Mouse (Mus musculus) frontal cortex, postnatal 14 days (tissue): ENCODE measurements around the gene Pacs1.
A peak's percentile ranks its signal among the peaks of the same experiment; 100 is the strongest.
"Not testable (repeated sequence)": the region's sequence is repeated elsewhere in the genome, so short reads cannot be mapped to it uniquely, and the experiment has no call there.

Source experiments
- DNase-seq, 2 experiments: peaks; one replicate each; pipeline ENCODE4 v3.0.0; 2022; ENCODE audit warnings: low spot score in 2 of 2

Gene Pacs1

GRCm38 (mm10) chr19:5097521-5098362 lies 175.2 kb downstream of the Pacs1 start:
- DNase-seq, result no peak

GRCm38 (mm10) chr19:5095887-5096474 lies 176.9 kb downstream of the Pacs1 start:
- peak in 1 of 2 experiments; percentile 29 for DNase-seq

GRCm38 (mm10) chr19:5094746-5095417 lies 178.0 kb downstream of the Pacs1 start:
- no peak for DNase-seq

GRCm38 (mm10) chr19:5094243-5094632 lies 178.7 kb downstream of the Pacs1 start:
- peak; percentile 94 to 98 for DNase-seq

DNA sequence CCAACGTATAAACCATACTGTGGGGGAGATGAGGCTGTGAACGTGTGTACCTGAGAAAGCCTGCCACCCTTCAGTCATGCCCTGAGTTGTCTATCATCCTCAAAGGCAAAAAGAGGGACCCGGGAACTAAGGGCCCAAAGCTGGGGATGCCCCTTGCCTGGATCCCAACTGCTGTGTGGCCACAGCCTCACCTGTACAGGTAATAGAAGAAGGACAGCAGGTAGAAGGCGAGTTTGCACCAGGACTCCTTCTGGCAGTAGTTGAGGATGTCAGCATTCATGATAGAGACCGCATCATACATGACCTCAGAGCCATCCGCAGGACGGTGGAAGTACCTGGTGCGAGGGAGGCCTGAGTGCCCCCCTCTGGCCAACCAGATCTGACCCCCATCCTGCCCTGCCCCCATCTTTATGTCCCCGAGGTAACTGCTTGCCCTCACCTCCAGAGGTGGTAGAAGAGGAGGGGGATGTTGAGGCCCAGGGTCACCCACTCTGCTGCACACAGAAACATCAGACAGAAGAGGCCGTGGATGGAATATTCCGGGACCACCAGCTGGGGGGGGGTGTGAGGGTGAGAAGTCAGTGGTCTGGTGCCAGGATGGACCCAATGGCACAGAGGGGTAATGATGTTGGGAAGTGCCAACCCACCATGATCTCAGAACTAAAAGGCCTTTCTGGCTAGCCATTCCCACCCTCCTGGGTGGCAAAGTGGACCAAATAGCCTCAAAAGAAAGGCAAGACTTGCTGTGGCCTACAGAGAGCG lies 179.3 kb downstream of the Pacs1 start:
- DNase-seq, result no peak

- no peak for DNase-seq
Observed at GRCm38 (mm10) chr19:5092083-5092482, 180.8 kb downstream of the Pacs1 start.

GRCm38 (mm10) chr19:5089324-5089723 lies 183.6 kb downstream of the Pacs1 start:
- no peak for DNase-seq

DNA sequence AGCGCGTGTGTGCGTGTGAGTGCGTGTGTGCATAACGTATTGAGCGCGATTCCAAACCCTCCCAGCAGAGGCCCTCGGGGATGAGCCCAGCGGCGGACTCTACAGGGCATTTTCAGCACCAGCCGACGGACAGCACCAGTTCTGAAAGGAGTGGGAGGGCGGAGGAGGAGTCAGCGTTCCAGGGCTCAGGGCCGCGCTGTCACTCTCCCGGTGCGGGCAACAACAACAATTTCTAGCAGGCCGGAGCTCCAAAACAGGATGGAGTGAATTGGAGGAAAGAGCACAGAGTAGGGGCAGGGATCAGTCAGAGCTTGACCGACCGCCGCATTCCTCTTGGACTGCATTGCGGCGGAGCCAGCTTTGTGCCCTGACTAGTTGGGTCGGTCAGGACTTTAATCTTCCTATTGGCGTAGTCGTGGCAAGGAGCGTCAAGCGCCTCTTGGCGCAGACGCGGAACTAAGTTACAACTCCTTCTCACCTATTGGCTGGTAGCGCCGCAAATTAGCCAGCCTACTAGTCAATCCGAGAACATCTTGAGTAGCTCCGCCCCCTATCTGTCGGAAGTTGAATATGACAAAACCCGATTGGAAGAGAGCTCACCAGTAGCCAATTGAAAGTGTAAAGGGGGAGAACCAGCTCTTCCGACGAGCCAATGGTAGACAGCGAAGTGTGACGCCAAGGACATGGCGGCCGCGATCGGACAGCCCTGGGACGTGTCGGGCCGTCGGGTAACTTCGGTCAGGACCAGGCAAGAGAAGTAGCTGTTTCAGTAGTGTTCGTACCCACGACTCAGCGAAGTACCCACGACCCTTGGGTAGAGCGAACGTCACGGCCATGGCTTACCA lies 184.8 kb downstream of the Pacs1 start, which contains the start of gene Yif1a:
Yif1a (plus strand) TSS at position 655 of the 845 bp plus-strand sequence.
- peak; percentile 92 to 96 for DNase-seq

DNA sequence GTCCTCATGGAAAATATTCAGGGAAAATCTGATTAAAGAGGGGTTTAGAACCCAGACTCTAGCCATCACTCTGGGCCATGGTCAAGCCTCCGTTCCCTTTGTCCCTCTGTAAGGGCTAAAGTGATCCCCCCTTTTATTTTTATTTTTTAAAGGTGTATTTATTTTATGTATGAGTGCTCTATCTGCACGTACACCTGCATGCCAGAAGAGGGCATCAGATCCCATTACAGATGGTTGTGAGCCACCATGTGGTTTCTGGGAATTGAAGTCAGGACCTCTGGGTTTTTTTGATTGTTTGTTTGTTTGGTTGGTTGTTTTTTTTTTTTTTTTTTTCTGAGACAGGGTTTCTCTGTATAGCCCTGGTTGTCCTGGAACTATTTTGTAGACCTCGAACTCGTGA lies 186.4 kb downstream of the Pacs1 start:
- DNase-seq, result not testable (repeated sequence)

DNA sequence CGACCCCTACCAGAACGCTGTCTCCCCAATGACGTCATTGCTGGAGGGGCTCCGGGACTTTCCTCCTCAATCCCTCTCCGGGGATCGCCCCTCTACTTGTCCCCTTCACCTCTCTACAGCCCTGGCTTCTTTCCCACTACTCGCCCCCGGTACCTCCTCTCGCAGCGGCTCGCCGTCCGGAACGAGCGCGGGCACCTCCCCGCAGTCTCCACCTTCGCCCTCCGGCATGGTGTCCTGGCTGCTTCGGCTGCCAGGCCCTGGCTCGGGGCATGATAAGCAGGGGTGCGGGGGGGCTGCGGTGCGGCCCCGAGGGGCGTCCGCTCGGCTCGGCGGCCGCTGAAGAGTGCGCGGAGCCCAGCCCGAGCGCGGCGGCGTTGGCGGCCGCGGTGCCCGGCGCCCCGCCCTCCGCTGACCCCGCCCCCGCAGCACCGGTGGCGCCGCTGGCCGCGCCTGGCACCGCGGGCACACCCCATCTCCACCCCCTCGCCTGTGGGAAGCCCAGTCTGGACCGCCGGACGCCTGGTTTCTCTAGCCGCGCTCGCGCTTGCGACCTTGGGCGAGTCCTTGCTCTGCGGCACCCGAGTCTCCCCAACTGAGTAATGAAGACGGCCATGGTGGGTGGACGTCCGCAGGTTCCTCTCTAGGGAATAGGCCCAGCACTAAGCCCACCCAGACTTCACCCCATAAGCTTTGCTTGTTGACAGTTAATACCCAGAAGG lies 187.6 kb downstream of the Pacs1 start, which contains the start of gene Tmem151a:
Tmem151a (minus strand) TSS at position 387 of the 719 bp plus-strand sequence.
- DNase-seq, result no peak

DNA sequence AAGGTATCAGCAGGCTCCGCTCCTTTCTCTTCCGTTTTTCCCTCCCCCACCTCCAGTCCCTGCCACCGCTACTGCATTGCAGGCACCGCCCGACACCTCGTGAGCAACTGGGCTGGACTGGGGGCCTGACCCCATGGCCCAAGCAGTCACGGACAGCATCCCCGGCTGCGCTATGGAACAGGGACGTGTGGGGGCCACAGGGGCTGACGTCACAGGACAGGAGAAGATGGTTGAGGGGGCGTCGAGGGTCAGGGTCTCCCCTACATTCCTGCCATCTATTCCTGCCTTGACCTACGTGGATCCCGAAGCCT lies 188.1 kb downstream of the Pacs1 start:
- no peak for DNase-seq

GRCm38 (mm10) chr19:5083961-5084833 lies 188.7 kb downstream of the Pacs1 start:
- DNase-seq, result no peak
